Mouse (Mus musculus): Measurements from ENCODE around the gene Tmem234. TPM values are rescaled to one million over a fixed set of nuclear protein-coding genes. Genes with fewer than 3 reads are reported as not detected.

Tmem234 gene
- polyA plus RNA-seq, 2 experiments, result 179 to 191 TPM

DNA sequence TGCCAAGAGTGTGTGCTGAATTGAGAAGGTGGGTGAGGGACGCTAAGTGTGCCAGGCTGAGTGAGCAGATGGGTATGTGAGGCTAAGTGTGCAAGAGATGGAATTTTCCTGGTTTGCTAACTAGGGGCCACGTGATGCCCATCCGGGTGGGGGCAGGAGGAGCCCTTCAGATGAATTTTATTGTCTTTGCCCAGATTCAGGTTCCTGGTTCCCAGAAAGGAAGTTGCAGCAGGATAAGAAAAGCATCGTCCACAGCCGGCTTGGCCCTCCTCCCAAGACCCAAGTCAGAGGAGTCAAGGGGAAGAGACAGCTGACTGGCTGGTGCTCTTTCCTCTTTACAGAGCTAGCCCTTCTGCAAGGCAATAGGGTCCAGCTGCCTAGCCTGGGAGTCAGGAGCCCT is 22.0 kb upstream of the Tmem234 start, which contains the start of gene Fam167b:
Fam167b (minus strand) TSS at position 84 of the 400 bp plus-strand sequence.
- no peak within 1 kb of the TSS for H3K4me3 ChIP-seq (replicated peaks; ENCODE audit: low read length)
- WGBS, result 90% methylated on average over 5 of the region's 5 CpGs
- H3K4me2 ChIP-seq (replicated peaks; ENCODE audit: low read depth, low read length, severe bottlenecking), result no peak within 1 kb of the TSS
- DNase-seq (ENCODE audit: low spot score) (no peak), ATAC-seq (ENCODE audit: low FRiP score, low read depth) (no peak)
- TF ChIP-seq POLR2A (IDR thresholded peaks at IDR 0.05; ENCODE audit: borderline replicate concordance, extremely low read depth, insufficient read depth, insufficient read length), result no peak
- no peak within 1 kb of the TSS for H3K27ac ChIP-seq (replicated peaks; ENCODE audit: low read depth, low read length)
- H3K9ac ChIP-seq (ENCODE audit: low read depth, low read length, severe bottlenecking), result no peak within 1 kb of the TSS
- H3K27me3 ChIP-seq (ENCODE audit: control insufficient read depth, insufficient read depth, low read length), result no peaks in the 10 kb centered on the region
- no peaks in the 10 kb centered on the region for H3K9me3 ChIP-seq (ENCODE audit: control insufficient read depth, low read length)
- no peaks in the 10 kb centered on the region; the same call in 1 of the 2 replicates for H3K4me1 ChIP-seq (ENCODE audit: control insufficient read depth, insufficient read depth, low read length)
- no peaks in the 10 kb centered on the region for H3K36me3 ChIP-seq (ENCODE audit: control insufficient read depth, insufficient read depth, low read length)

DNA sequence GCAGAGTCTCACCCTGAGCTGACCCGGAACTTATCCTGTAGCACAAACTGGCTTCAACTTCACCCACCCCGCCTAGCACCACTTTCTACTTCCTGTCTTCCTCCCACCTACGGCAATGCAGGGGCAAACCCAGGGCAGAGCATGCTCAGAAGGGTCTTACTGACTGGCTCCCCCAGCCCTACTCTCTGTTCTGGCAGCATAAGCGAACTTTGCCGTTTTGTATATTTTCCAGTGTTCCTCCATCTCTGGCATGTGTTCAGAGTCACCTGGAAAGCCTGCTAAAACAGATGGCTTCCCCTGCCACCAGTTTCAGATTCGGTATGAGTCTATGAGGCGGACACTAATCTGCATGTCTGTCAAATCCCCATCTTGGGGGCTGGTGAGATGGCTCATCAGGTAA is 20.1 kb upstream of the Tmem234 start:
- ATAC-seq (ENCODE audit: low FRiP score, low read depth) (no peak), DNase-seq (ENCODE audit: low spot score) (no peak)
- Histone ChIP-seq H3K4me3 (replicated peaks; ENCODE audit: low read length) (no peak overlapping the region), H3K36me3 (ENCODE audit: control insufficient read depth, insufficient read depth, low read length) (no peaks in the 10 kb centered on the region), H3K9me3 (ENCODE audit: control insufficient read depth, low read length) (no peaks in the 10 kb centered on the region), H3K4me1 (ENCODE audit: control insufficient read depth, insufficient read depth, low read length) (peaks cover 4% of the 10 kb centered on the region; the same call in 1 of the 2 replicates), H3K4me2 (replicated peaks; ENCODE audit: low read depth, low read length, severe bottlenecking) (no peak overlapping the region), H3K27ac (replicated peaks; ENCODE audit: low read depth, low read length) (no peak overlapping the region), H3K9ac (ENCODE audit: low read depth, low read length, severe bottlenecking) (no peak overlapping the region), H3K27me3 (ENCODE audit: control insufficient read depth, insufficient read depth, low read length) (no peaks in the 10 kb centered on the region)
- TF ChIP-seq POLR2A (IDR thresholded peaks at IDR 0.05; ENCODE audit: borderline replicate concordance, extremely low read depth, insufficient read depth, insufficient read length), result no peak
- 64% methylated on average over 7 of the region's 7 CpGs for WGBS

DNA sequence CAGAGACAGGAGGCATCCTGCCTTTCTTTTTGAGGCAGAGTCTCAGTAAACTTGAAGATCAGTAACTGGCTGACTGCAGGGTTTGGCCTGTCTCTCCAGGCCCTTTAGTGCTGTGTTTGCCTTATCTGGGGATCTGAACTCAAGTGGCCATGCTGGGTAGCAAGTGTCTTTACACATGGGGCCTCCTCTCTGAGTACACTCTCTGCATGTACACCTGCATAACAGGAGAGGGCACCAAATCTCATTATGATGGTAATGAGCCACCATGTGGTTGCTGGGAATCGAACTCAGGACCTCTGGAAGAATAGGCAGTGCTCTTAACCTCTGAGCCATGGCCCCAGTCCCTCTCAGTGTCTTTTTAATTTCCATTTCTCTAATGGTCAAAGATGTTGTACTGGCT is 18.2 kb upstream of the Tmem234 start:
- H3K4me1 ChIP-seq (ENCODE audit: control insufficient read depth, insufficient read depth, low read length), result peaks cover 4% of the 10 kb centered on the region; the same call in 1 of the 2 replicates
- no peak overlapping the region for H3K9ac ChIP-seq (ENCODE audit: low read depth, low read length, severe bottlenecking)
- no peak overlapping the region for H3K27ac ChIP-seq (replicated peaks; ENCODE audit: low read depth, low read length)
- H3K4me3 ChIP-seq (replicated peaks; ENCODE audit: low read length), result no peak overlapping the region
- H3K27me3 ChIP-seq (ENCODE audit: control insufficient read depth, insufficient read depth, low read length), result no peaks in the 10 kb centered on the region
- H3K36me3 ChIP-seq (ENCODE audit: control insufficient read depth, insufficient read depth, low read length), result no peaks in the 10 kb centered on the region
- ATAC-seq (ENCODE audit: low FRiP score, low read depth) (no peak), DNase-seq (ENCODE audit: low spot score) (no peak)
- whole genome bisulfite sequencing, result 91% methylated on average over 1 of the region's 1 CpGs
- H3K4me2 ChIP-seq (replicated peaks; ENCODE audit: low read depth, low read length, severe bottlenecking), result no peak overlapping the region
- H3K9me3 ChIP-seq (ENCODE audit: control insufficient read depth, low read length), result no peaks in the 10 kb centered on the region
- TF ChIP-seq POLR2A (IDR thresholded peaks at IDR 0.05; ENCODE audit: borderline replicate concordance, extremely low read depth, insufficient read depth, insufficient read length), result no peak

DNA sequence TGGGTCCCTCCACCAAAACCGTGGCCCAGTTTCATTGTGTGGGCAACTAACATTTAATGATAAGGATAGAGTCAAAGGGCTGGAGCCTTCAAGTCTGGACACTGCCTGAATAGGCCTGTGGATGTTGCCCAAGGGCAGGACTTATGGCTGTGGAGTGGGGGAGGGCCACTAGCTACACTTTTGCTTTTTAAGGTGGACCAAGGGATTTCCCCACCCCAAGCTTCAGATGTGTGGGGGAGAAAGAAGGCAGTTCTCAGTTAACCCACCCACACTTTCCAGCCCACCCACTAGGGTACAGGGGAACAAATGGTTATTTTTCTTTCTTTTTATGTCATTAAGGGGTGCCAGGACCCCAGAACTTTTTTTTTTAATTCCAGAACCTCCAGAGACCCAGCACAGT is 16.1 kb upstream of the Tmem234 start:
- H3K36me3 ChIP-seq (ENCODE audit: control insufficient read depth, insufficient read depth, low read length), result no peaks in the 10 kb centered on the region
- TF ChIP-seq POLR2A (IDR thresholded peaks at IDR 0.05; ENCODE audit: borderline replicate concordance, extremely low read depth, insufficient read depth, insufficient read length), result no peak
- DNase-seq (ENCODE audit: low spot score) (no peak), ATAC-seq (ENCODE audit: low FRiP score, low read depth) (no peak)
- H3K27ac ChIP-seq (replicated peaks; ENCODE audit: low read depth, low read length), result 0 out of 2 replicates have a peak overlapping the region, but pooled peaks have one; percentile 38
- peaks cover 4% of the 10 kb centered on the region; the same call in 1 of the 2 replicates for H3K4me1 ChIP-seq (ENCODE audit: control insufficient read depth, insufficient read depth, low read length)
- H3K4me2 ChIP-seq (replicated peaks; ENCODE audit: low read depth, low read length, severe bottlenecking), result peak overlapping the region; percentile 81
- peak overlapping the region; percentile 64; the same call in 1 of the 2 replicates for H3K9ac ChIP-seq (ENCODE audit: low read depth, low read length, severe bottlenecking)
- peak overlapping the region; percentile 47 for H3K4me3 ChIP-seq (replicated peaks; ENCODE audit: low read length)
- no peaks in the 10 kb centered on the region for H3K9me3 ChIP-seq (ENCODE audit: control insufficient read depth, low read length)
- no peaks in the 10 kb centered on the region for H3K27me3 ChIP-seq (ENCODE audit: control insufficient read depth, insufficient read depth, low read length)
- 48% methylated on average over 1 of the region's 1 CpGs for WGBS

DNA sequence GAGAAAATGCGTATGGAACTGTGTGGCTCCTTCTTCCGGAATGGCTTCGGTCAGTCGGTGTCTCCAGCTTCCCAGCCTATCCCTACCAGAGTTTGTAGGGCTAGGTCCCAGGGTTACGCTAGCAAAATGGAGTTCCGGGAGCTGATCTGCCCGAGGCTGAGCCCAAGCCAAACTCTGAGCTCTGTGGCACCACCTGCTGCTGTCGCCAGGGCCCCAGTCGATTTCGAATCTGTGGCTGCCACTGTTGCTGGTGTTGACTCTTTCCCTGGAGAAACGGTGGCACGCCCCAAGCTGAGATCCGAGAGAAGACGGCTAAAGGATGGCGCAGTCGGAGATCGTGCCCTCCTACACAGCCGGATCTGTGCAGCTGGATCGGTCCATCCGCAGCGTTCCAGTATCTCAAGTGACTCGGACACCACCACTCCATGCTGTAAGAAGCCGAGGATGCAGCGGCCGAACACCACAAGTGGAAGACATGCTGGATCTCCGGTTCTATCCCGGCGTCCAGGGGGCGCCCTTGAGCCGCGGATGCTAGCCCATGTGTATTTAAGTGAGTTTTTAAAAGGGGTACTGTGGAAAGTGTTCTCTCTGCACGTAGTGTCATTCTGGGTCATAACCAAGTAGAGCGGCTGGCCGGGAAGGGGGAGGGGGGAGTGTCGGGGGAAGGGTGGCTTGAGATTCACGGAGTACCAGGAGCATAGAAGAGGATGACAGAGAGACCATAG is 15.4 kb upstream of the Tmem234 start:
- Histone ChIP-seq H3K4me1 (ENCODE audit: control insufficient read depth, insufficient read depth, low read length) (peaks cover 4% of the 10 kb centered on the region; the same call in 1 of the 2 replicates), H3K27me3 (ENCODE audit: control insufficient read depth, insufficient read depth, low read length) (no peaks in the 10 kb centered on the region), H3K36me3 (ENCODE audit: control insufficient read depth, insufficient read depth, low read length) (no peaks in the 10 kb centered on the region), H3K9ac (ENCODE audit: low read depth, low read length, severe bottlenecking) (peak overlapping the region; percentile 64), H3K4me2 (replicated peaks; ENCODE audit: low read depth, low read length, severe bottlenecking) (peak overlapping the region; percentile 81), H3K27ac (replicated peaks; ENCODE audit: low read depth, low read length) (0 out of 2 replicates have a peak overlapping the region, but pooled peaks have one; percentile 38), H3K4me3 (replicated peaks; ENCODE audit: low read length) (peak overlapping the region; percentile 47), H3K9me3 (ENCODE audit: control insufficient read depth, low read length) (no peaks in the 10 kb centered on the region)
- 4% methylated on average over 36 of the region's 36 CpGs for WGBS
- ATAC-seq (ENCODE audit: low FRiP score, low read depth), result peak; percentile 69
- no peak for TF ChIP-seq POLR2A (IDR thresholded peaks at IDR 0.05; ENCODE audit: borderline replicate concordance, extremely low read depth, insufficient read depth, insufficient read length)
- DNase-seq (ENCODE audit: low spot score), result peak; percentile 79

All from limb, embryonic 14.5 days (tissue).